Mouse (Mus musculus): Measurements from ENCODE around the gene Orai1. TPM values are rescaled to one million over a fixed set of nuclear protein-coding genes. Genes with fewer than 3 reads are reported as not detected.
A peak's percentile ranks its signal among the peaks of the same experiment; 100 is the strongest.
"Not testable (repeated sequence)": the region's sequence is repeated elsewhere in the genome, so short reads cannot be mapped to it uniquely, and the experiment has no call there.

Gene Orai1
- total RNA-seq, 1 experiment from 2014 or later: 13.4 TPM

GRCm38 (mm10) chr5:123033646-123034160 is 18.8 kb downstream of the Orai1 start:
- DNase-seq: no peak

- no peak for DNase-seq
Observed at GRCm38 (mm10) chr5:123035089-123035488, 20.2 kb downstream of the Orai1 start.

GRCm38 (mm10) chr5:123035564-123035963 is 20.7 kb downstream of the Orai1 start:
- DNase-seq: no peak

- DNase-seq: no peak
Observed at GRCm38 (mm10) chr5:123038115-123038514, 23.2 kb downstream of the Orai1 start.

- peak; percentile 78 for DNase-seq
Observed at GRCm38 (mm10) chr5:123039120-123039752, 24.4 kb downstream of the Orai1 start.

- DNase-seq: no peak
Observed at GRCm38 (mm10) chr5:123040796-123041195, 25.9 kb downstream of the Orai1 start.

- DNase-seq: no peak
Observed at GRCm38 (mm10) chr5:123043856-123044255, 29.0 kb downstream of the Orai1 start.

GRCm38 (mm10) chr5:123045561-123046295 is 30.9 kb downstream of the Orai1 start:
- DNase-seq: peak; percentile 58

- no peak for DNase-seq
Observed at GRCm38 (mm10) chr5:123046916-123047315, 32.0 kb downstream of the Orai1 start, which contains the start of gene Morn3. Gene Morn3, minus strand, starts transcription at chr5:123047016.

- DNase-seq: no peak
Observed at GRCm38 (mm10) chr5:123049271-123049670, 34.4 kb downstream of the Orai1 start.

GRCm38 (mm10) chr5:123050918-123051317 is 36.0 kb downstream of the Orai1 start:
- no peak for DNase-seq

- DNase-seq: no peak
Observed at GRCm38 (mm10) chr5:123051736-123052135, 36.9 kb downstream of the Orai1 start.

- DNase-seq: peak; percentile 99
Observed at GRCm38 (mm10) chr5:123057366-123058250, 42.7 kb downstream of the Orai1 start.

- DNase-seq: no peak
Observed at GRCm38 (mm10) chr5:123058251-123059102, 43.6 kb downstream of the Orai1 start.

GRCm38 (mm10) chr5:123059757-123060520 is 45.1 kb downstream of the Orai1 start:
- no peak for DNase-seq

- DNase-seq: no peak
Observed at GRCm38 (mm10) chr5:123060706-123061401, 46.0 kb downstream of the Orai1 start.

GRCm38 (mm10) chr5:123061402-123061749 is 46.5 kb downstream of the Orai1 start:
- DNase-seq: not testable (repeated sequence)

GRCm38 (mm10) chr5:123063141-123063540 is 48.3 kb downstream of the Orai1 start:
- DNase-seq: no peak

- peak; percentile 37 for DNase-seq
Observed at GRCm38 (mm10) chr5:123064207-123064606, 49.3 kb downstream of the Orai1 start.

- no peak for DNase-seq
Observed at GRCm38 (mm10) chr5:123067395-123067995, 52.6 kb downstream of the Orai1 start.
